Mouse (Mus musculus) kidney, postnatal 0 days (tissue): ENCODE measurements around the gene Gm28845. TPM values are rescaled to one million over a fixed set of nuclear protein-coding genes. Genes with fewer than 3 reads are reported as not detected.
"Not testable (repeated sequence)": the region's sequence is repeated elsewhere in the genome, so short reads cannot be mapped to it uniquely, and the experiment has no call there.

Source experiments
- ATAC-seq: fragments of 200-750 bp; cut with Nextera tagmentation; replicated peaks from 2 replicates; pipeline ENCODE4 v1.8.0; 2017; ENCODE audit warnings: low read depth, moderate number of reproducible peaks, moderate TSS enrichment, moderate library complexity; ENCODE audit not compliant: low FRiP score
- DNase-seq: peaks from one replicate; pipeline ENCODE4 v3.0.0-alpha.2; 2016; ENCODE audit warnings: low spot score
- H3K27ac ChIP-seq: fragments of 300-500 bp; sonication (generic); 2 replicates; pipeline ENCODE4 v1.5.1; 2014; ENCODE audit warnings: mild to moderate bottlenecking
- H3K27me3 ChIP-seq: fragments of 300-500 bp; sonication (generic); 2 replicates; pipeline ENCODE4 v1.6.1; 2014; ENCODE audit warnings: low read length, mixed read lengths; ENCODE audit not compliant: insufficient read depth
- H3K36me3 ChIP-seq: fragments of 300-500 bp; sonication (generic); 2 replicates; pipeline ENCODE4 v1.6.1; 2014; ENCODE audit warnings: low read length, mixed read lengths; ENCODE audit not compliant: insufficient read depth
- H3K4me1 ChIP-seq: fragments of 300-500 bp; sonication (generic); replicated peaks from 2 replicates; pipeline ENCODE4 v1.6.1; 2014; ENCODE audit warnings: antibody characterized with exemption, low read length, mixed read lengths; ENCODE audit not compliant: insufficient read depth
- H3K4me2 ChIP-seq: fragments of 300-500 bp; sonication (generic); 2 replicates; pipeline ENCODE4 v1.6.1; 2014; ENCODE audit warnings: mild to moderate bottlenecking, low read length, moderate library complexity, mixed read lengths
- H3K4me3 ChIP-seq: fragments of 300-500 bp; sonication (generic); replicated peaks from 2 replicates; pipeline ENCODE4 v1.5.1; 2014; ENCODE audit warnings: low read depth, low read length
- H3K9ac ChIP-seq: fragments of 300-500 bp; sonication (generic); 2 replicates; pipeline ENCODE4 v1.6.1; 2014; ENCODE audit warnings: low read depth, low read length
- H3K9me3 ChIP-seq: fragments of 300-500 bp; sonication (generic); replicated peaks from 2 replicates; pipeline ENCODE4 v1.6.1; 2016; ENCODE audit warnings: low read length, inconsistent platforms, mixed read lengths
- CTCF ChIP-seq: IDR thresholded peaks from 2 replicates; pipeline ENCODE4 v1.5.1; 2016; ENCODE audit warnings: antibody characterized with exemption, low read depth, mild to moderate bottlenecking, moderate library complexity
- WGBS: fragments of 180-500 bp; shearing (Covaris S2); extraction: QIAGEN DNeasy Blood & Tissue Kit; methylation state at CpG from one replicate; pipeline ENCODE4 v1.1.7; 2014; 5-methylcytosine and 5-hydroxymethylcytosine counted together
- polyA plus RNA-seq: library from polyadenylated mRNA; unstranded; fragments of >200 nt; fragmentation: Nextera tagmentation; extraction: Ambion mirVana; gene quantifications from 2 replicates; pipeline ENCODE4 v1.2.1, GENCODE M21; 2015

The Gm28845 gene
- polyA plus RNA-seq, 1 experiment from 2014 or later = not detected

DNA sequence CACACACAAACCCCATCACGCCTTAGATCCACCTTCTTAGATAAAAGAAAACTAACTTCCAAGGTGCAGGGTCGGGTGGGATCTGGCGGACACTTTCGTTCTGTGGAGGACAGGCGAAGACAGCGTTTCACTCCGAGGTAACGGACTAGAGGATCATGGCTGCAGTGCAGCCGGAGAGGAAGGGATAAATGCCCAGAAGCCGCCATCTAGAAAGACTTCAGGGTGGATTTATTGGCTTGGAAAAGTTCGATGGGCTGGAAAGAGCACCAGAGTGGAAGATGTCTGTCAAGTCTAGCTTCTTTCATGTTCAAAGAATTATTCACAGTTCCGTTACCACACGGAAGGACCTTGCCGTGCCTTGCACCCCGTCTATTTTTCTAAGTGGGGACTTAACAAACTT lies 55.2 kb downstream of the Gm28845 start:
- WGBS = 50% methylated on average over 15 of the region's 15 CpGs
- Histone ChIP-seq H3K4me2 (no peak overlapping the region), H3K9ac (no peak overlapping the region), H3K27me3 (no peaks in the 10 kb centered on the region), H3K9me3 (no peaks in the 10 kb centered on the region), H3K36me3 (no peaks in the 10 kb centered on the region), H3K4me3 (no peak overlapping the region), H3K4me1 (no peaks in the 10 kb centered on the region), H3K27ac (no peak overlapping the region)
- no peak for ATAC-seq
- DNase-seq = peak; percentile 1
- no peak for TF ChIP-seq CTCF

DNA sequence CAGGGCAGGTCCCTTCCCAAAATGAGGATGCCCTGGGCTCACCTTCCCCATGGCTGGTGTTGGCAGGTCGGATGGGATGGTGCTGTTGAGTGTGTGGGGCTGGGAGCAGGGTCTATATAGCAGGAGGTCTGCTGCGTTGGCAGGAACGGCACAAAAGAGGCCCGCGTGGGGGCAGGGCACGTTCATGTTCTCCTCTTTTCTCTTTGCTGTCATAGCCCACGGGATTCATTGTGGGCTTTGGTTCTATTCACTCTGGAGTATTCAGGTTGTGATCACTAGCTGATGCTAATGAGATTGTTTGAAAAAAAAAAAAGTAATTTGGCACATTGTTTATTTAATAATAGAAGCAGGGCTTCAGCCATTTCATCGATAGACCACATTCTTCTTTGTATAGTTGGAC lies 56.0 kb downstream of the Gm28845 start, which contains the start of gene Crygd:
Crygd (minus strand) TSS at position 101 of the 400 bp plus-strand sequence.
- Histone ChIP-seq H3K27me3 (no peaks in the 10 kb centered on the region), H3K4me1 (no peaks in the 10 kb centered on the region), H3K27ac (no peak within 1 kb of the TSS), H3K9me3 (no peaks in the 10 kb centered on the region), H3K36me3 (no peaks in the 10 kb centered on the region), H3K9ac (no peak within 1 kb of the TSS), H3K4me3 (no peak within 1 kb of the TSS), H3K4me2 (no peak within 1 kb of the TSS)
- WGBS = 86% methylated on average over 8 of the region's 8 CpGs
- TF ChIP-seq CTCF = no peak
- ATAC-seq (no peak), DNase-seq (no peak)

DNA sequence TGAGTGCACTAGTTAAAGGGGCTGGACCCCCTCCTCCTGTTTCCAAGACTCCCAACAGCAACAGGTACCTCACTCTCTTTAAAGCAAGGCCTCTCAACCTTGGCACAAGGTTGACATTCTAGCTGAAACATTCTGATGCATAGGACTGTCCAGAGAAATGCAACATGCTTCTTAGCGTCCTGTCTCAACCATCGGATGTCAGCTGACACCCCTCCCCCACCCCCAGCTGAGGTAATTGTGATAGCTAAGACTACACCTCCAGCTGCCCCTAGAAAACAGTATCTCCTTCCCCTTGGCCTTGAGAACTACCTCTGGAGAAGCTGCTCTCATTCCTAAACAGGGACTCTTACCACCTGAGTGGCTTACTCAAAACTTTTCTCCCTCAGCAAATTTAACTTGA lies 67.2 kb downstream of the Gm28845 start:
- H3K27me3 ChIP-seq = no peaks in the 10 kb centered on the region
- 24% methylated on average over 2 of the region's 2 CpGs for WGBS
- H3K36me3 ChIP-seq = no peaks in the 10 kb centered on the region
- no peak for TF ChIP-seq CTCF
- no peaks in the 10 kb centered on the region for H3K9me3 ChIP-seq
- DNase-seq (no peak), ATAC-seq (no peak)
- H3K4me1 ChIP-seq = no peaks in the 10 kb centered on the region
- no peak overlapping the region for H3K9ac ChIP-seq
- no peak overlapping the region for H3K4me3 ChIP-seq
- no peak overlapping the region for H3K27ac ChIP-seq
- no peak overlapping the region for H3K4me2 ChIP-seq

DNA sequence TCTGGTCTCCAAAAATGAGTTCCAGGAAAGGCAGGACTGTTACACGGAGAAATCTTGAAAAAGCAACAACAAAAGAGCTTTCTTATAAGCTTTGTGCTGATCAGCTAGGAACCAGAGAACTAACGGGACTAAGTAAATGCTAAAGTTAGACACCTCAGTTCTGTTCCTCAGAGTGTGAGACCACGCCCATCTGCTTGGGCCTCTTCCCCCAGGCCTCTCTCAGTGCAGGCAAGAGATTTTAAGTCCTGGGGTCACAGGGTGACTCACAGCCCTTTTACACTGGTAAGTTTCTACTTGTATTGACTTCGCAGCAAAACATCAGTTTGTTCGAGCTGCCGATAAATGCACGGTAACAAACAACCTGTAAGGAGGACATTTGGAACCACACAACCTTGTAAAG lies 67.7 kb downstream of the Gm28845 start:
- no peak for ATAC-seq
- H3K27me3 ChIP-seq = no peaks in the 10 kb centered on the region
- WGBS = 66% methylated on average over 7 of the region's 7 CpGs

DNA sequence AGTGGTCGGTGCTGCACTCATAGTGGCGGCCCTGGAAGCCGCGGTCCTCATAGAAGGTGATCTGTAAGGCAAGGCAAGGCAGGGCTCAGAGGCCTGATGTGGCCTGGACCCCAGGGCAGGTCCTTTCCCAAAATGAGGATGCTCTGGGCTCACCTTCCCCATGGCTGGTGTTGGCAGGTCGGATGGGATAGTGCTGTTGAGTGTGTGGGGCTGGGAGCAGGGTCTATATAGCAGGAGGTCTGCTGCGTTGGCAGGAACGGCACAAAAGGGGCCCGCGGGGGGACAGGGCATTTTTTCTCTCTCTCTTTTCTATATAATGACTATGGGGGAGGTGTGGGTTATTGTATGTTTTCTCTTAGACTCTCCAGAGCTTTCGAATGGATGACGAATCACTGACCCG lies 68.4 kb downstream of the Gm28845 start, which contains the start of gene Cryge:
Cryge (minus strand) TSS at position 198 of the 400 bp plus-strand sequence.
- H3K36me3 ChIP-seq, H3K4me2 ChIP-seq, ATAC-seq, H3K9me3 ChIP-seq, H3K9ac ChIP-seq, H3K27me3 ChIP-seq, DNase-seq, H3K27ac ChIP-seq, H3K4me1 ChIP-seq, H3K4me3 ChIP-seq: not testable (repeated sequence)
- WGBS = 59% methylated on average over 10 of the region's 12 CpGs

More for the DNA sequence above, 67.7 kb downstream of the Gm28845 start:
- no peaks in the 10 kb centered on the region for H3K4me1 ChIP-seq
- no peak overlapping the region for H3K4me3 ChIP-seq
- no peak overlapping the region for H3K4me2 ChIP-seq
- no peaks in the 10 kb centered on the region for H3K9me3 ChIP-seq
- no peaks in the 10 kb centered on the region for H3K36me3 ChIP-seq
- no peak for DNase-seq
- no peak for TF ChIP-seq CTCF
- no peak overlapping the region for H3K9ac ChIP-seq
- H3K27ac ChIP-seq = no peak overlapping the region

Other genes with a start within 250 kb of the Gm28845 start
- gene Plekhm3, start 162.7 kb downstream of the Gm28845 start, polyA plus RNA-seq = 3.5 and 4.0 TPM in 2 replicates
- 0.11 TPM in 1 of 2 replicates, not detected in the other for gene Akr1cl, start 86.8 kb downstream of the Gm28845 start, polyA plus RNA-seq
- gene Cryge, start 68.4 kb downstream of the Gm28845 start, polyA plus RNA-seq = 0.33 TPM in 1 of 2 replicates, not detected in the other
- gene Crygd, start 56.1 kb downstream of the Gm28845 start, polyA plus RNA-seq = not detected in 2 replicates
- not detected in 2 replicates for gene Crygc, start 45.9 kb downstream of the Gm28845 start, polyA plus RNA-seq
- not detected in 2 replicates for gene Crygb, start 37.3 kb downstream of the Gm28845 start, polyA plus RNA-seq
- not detected in 2 replicates for gene Cryga, start 16.2 kb downstream of the Gm28845 start, polyA plus RNA-seq
- 3.3 and 3.9 TPM in 2 replicates for gene D630023F18Rik, start 3.7 kb upstream of the Gm28845 start, polyA plus RNA-seq
- gene Idh1, start 66.9 kb upstream of the Gm28845 start, polyA plus RNA-seq = 292 and 296 TPM in 2 replicates
- gene Pikfyve, start 67.1 kb upstream of the Gm28845 start, polyA plus RNA-seq = 9.2 and 9.8 TPM in 2 replicates
- not detected in 2 replicates for gene Pth2r, start 162.5 kb upstream of the Gm28845 start, polyA plus RNA-seq